Mouse (Mus musculus) v-Abl transformed pro-B cells (cell line): ENCODE measurements around the gene Pdha1.

Source experiments
- in situ Hi-C, 2 experiments: fragments of 400-800 bp; cut with MboI; formaldehyde crosslinking; loops; one replicate each; pipeline ENCODE4 v1.15.1; 2025; ENCODE audit not compliant: unreplicated experiment in 2 of 2

Pdha1 gene

DNA sequence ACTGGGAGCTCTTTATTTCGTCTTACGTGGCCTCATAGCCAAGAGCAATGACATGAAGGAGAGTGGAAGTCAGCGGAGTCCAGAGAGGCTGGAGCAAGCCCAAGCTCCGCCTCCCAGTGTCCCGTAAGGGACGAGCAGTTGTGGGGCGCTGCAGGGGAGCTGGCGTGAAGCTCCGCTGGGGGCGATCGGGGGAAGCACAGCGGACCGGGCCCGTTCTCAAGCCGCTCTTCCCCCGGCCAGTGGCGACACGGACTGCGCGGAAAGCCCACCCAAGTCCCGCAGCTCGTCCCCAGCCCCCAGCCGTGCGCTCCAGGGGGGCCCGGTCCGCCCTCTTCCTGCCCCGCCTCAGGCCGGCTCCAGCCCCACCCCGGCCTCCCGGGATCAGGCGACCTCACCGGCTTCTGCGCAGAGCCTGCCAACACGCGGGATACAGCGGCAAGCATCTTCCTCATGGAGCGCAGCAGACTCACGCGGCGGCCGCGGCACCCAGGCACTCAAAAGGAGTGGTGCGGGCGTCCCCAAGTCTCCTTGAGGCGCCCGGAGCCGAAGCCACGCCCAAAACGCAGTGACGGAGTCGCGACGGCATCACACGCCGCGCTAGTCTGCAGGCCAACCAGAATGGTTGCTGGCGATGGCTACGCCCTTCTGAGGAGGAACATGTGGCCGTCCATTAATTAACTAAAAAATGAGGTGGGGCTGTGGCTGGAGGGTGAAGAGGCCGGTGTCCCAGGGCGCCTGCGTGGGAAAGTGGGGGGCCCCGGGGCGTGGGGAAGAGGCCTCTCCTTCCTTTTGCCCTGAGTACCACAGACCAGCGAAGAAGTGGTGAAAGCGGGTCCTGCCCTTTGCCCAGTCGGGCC lies at the start of gene Pdha1:
Gene Pdha1, minus strand, starts transcription at position 553 of the 857 bp plus-strand sequence.
- in situ Hi-C loops, result no loop called here

DNA sequence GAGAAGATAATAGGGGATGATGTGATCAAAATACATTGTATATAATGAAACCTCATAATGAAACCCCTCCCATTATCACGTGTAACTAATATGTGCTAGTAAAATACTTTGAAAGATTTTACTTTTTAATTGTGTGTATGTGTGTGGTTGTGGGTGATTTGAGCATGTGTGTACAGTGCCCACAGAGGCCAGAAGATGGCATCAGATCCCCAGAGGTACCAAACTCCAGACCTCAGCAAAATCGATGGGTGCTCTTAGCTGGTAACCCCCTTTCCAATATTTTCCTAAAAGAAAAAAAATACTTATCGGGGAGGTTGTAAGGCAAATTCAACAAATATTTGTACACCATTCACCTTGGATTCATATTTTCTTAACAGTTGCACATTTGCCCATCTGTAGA lies 40.8 kb upstream of the Pdha1 start:
- in situ Hi-C loops, result loop anchor here (5.0 to 25.0 kb wide), 3 partner anchors 258 to 853 kb away; no protein-coding TSS in a partner anchor

DNA sequence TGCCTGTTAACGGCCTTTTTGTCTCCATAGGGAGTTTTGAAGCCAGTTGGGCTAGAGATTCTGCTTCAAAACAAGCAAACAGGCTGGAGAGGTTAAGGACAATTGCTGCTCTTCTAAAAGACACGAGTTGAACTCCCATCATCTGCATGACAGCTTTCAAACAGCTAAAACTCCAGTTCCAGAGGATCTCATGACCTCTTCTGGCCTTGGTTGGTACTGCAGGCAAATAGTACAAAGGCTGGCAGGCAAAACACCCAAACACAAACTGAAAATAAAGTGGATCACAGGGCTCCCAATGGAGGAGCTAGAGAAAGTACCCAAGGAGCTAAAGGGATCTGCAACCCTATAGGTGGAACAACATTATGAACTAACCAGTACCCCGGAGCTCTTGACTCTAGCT lies 31.9 kb upstream of the Pdha1 start:
- in situ Hi-C loops, result loop anchor here in 1 of 2 experiments (5.0 kb wide), 1 partner anchor 198 kb away; no protein-coding TSS in a partner anchor

DNA sequence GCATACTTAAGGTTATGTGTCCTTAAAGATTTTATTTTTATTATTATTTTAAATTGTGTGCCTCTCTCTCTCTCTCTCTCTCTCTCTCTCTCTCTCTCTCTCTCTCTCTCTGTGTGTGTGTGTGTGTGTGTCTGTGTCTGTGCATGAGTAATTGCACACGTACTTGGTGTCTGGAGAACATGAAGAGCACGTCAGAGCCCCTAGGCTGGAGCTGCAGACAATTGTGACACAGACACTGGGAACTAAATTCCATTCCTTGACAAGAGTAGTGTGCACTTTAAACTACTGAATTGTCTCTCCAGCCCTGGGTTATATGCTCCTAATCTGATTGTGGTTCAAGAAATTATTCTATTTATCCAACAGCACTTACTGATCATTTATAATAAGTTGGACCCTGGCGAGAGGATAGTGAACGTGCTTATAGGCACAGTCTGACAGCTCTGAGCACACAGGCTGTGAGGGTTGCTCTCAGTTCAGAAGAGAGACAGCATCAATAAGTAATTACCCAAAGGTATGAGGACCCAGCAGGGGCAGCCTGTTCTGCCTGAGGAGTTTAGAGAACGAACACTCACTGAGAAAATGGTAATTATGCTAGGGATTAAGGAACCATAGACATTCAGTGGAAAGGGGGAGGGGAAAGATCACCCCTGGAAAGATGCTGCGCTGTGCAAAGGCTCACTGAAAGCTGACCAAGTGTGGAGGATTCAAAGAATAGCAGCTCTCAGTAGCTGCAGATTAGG lies 28.2 kb upstream of the Pdha1 start:
- in situ Hi-C loops, result loop anchor here (5.0 to 10.0 kb wide), 2 partner anchors 49 to 192 kb away; no protein-coding TSS in a partner anchor

DNA sequence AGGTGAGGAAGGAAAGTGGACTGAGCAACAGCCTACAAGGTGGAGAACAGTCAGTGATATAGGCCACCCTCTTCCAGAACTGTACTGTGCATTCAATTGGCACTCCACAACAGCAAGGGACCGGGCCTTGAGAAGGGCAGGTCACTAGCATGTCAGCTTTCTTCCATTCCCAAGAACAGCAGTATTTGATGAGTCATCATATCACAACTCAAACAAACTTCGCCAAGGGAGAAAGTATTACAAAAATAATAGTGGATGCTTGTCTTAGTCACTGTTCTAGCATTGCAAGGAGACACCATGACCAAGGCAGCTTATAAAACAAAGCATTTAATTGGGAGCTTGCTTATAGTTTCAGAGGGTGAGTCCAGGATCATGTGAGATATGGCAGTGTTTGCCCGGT lies 26.0 kb upstream of the Pdha1 start:
- in situ Hi-C loops, result loop anchor here in 1 of 2 experiments (10.0 kb wide), 1 partner anchor 189 kb away; no protein-coding TSS in a partner anchor

DNA sequence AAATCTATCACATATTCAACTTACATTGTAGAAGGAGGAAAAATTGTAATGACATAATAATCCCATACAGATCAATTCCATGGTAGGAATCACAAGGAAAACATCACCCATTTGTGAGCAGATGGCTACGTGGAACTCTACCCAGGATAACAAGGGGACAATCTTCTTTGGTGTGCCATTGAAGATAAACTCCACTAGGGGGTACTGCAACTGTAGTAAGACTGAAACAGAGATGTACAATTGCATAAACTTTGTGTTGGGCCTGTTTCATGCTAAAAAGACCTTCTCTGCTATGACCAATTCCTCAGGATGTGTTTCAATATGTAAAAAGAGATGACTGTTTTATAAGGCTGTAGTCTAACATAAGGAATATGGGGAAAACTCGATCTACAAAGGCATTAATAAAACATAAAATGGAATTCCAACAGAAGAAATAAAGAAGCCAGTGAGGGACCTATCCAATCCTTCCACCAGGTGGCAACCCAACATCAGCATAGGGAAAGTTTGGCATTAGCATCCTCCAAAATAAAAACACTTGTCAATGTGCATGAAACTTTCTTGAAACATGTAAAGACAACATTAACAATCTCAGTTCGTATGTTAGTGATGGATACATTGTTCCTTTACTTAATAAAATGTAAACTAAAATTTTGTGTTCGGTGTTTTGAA lies 15.1 kb upstream of the Pdha1 start:
- in situ Hi-C loops, result no loop called here

DNA sequence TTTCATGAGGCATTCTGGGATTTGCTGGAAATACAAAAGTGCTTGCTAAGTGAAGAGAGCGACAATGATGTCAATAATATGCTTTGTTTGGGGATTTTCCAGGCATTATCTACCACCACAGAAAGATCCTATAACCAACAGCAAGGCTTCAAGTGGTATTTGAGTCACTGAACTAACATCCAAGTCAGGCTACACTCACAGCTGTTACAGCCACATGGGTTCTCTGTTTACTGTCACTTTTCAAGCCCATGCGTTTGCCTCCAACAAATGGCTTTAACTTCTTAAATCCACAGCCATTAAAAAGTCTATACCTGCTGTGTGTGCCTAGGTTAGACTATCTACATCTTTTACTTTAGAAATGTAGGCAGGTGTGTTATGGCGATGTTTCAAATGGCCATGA lies 10.6 kb upstream of the Pdha1 start:
- in situ Hi-C loops, result no loop called here

DNA sequence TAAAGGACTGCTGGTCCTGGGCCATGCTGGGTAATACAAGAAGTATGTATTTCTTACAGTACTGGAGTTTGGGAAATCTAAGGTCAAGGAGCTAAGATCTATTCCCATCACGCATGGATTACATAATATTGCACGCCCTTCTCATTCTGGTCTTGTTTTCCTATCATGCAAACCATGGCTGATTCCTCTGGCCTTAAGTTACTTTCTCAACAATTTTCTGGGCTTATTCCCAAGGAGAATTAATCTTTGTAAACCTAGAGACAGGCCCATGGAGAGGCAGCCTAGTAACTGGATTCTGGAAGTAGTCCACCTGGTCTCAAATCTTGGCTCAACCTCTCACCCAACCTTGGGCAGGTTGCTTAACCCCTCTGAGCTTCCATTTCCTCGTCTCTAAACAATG lies 9.2 kb upstream of the Pdha1 start:
- in situ Hi-C loops, result no loop called here

DNA sequence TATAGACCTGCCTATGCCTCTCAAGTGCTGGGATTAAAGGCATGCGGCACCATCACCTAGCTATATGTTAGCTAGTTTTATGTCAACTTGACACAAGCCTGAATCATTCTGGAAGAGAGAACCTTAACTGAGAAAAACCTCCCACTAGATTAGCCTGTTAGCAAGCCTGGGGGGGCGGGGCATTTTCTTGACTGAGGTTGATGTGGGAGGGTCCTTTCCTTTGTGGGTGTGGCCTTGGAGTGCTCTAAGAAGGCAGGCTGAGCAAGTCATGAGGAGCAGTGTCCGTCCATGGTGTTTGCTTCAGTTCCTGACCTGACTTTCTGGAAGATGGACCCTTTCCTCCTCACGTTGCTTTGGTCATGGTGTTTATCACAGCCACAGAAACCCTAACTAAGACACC lies 8.6 kb upstream of the Pdha1 start:
- in situ Hi-C loops, result no loop called here

DNA sequence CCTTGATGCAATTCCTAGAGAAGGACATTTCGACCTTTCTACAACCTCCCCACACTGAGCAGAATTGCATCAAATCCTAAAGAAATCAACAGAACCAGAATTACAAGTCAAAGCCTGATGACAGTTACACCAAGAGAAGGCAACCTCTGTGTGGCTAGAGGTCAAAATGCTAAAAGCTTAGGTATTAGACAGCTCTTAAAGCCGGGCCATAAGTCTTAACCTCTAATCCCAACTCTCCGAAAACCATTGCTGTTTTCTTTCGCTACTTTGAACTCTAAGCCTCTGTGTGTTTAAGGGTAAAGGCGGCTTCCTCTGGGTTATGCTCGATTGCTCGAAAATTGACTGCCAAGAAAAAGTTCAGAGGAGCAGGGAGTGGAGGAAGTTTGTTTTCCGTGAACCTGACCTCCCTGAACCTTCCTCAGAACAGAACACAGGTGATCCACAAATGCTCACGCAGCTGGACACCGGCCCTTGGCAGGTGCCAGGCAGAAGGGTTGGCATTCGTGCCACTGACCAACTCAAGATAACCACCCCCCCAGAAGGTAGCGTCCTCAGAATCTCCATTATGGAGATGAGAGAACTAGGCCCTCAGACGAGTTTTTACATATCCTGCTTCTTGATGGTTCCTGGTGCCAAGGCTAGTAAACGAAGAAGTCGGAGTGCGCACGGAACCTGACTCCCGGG lies 894 bp downstream of the Pdha1 start:
- in situ Hi-C loops, result no loop called here

DNA sequence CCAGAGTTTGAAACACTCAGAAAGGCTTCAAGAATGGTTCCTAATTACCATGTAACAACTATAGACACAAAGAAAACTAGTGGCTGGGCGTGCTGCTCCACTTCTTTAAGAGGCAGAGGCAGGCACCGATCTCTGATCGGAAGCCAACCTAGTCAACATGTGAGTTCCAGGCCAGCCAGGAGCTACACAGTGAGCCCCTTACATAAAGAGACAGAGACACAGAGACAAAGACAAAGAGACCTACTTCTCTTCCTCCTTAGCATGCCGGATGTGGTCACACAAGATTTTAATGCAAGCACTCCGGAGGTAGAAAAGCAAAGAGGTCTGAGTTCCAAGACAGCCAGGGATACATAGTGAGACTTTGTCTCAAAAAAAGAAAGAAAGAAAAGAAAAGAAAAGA lies 2.1 kb downstream of the Pdha1 start:
- in situ Hi-C loops, result no loop called here

DNA sequence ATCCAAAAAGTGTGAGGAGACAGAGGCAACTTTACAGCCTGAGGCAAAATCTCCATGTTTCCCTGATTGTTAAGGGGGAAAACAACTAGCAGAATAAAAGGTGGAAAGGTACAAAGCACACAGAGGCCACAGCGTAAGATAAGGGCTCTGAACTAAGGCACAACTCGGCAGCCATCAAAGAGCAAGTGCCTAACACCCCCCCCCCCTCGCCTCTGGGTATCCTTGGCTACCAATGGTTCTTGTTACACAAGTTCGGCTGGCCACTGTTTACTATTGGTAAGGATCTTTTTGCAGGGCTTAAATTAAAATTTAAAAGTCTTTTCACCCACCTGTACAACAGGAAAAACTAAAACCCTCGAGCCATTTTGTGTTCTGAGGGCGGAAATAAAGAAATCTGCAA lies 2.5 kb downstream of the Pdha1 start:
- in situ Hi-C loops, result no loop called here

DNA sequence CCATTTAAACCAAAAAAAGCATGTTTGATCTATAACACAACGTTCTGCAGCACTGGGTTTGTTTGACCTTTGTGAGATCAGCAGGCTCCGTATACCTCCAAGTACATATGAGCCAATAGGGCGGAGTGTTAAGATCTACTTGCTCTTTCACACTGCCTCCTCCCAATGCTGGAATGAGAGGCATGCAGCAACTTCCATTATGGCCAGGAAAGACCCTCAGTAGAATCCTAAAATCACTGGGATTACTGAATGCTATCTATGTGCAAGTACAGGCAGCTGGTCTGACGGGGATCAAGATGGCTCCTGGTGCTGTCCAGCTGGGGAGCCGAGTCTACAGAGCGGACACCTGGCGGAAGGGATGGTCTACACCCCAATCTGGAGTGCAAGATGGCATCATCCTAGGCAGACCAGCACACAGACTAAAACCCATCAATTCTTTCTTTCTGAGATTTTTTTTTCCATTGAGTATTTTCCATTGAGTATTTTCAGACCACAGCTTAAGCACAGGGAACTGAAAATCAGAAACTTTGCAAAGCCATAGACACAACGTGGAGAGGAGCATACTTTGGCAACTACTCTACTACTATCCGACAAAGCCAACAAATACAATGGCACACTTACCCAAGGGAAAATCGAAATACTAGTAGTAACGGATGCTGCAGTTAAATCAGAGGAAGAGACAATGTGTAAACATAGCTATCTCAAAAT lies 3.9 kb downstream of the Pdha1 start:
- in situ Hi-C loops, result no loop called here

DNA sequence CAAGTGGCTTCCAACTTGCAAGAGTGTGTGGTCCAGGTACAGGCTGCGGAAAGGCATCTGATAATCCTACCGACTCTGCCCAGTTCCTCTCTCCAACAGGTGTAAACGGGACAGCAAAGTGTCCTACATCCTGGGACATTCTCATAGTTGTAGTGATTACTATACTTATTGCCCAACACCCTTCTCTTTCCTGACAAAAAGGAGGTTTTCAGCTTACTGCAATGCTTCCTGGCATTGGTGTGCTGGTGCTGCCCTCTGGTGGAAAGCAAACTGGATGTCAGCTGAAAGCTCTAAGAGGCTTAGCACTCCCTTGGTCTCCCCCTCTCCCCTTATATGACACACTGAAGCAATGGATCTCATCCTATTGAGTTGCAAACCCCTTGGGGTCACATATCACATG lies 21.6 kb downstream of the Pdha1 start:
- in situ Hi-C loops, result loop anchor here (5.0 to 25.0 kb wide), 6 partner anchors 51 to 672 kb away; partner anchors contain the start of gene Sh3kbp1 (in 1 of the 2)

DNA sequence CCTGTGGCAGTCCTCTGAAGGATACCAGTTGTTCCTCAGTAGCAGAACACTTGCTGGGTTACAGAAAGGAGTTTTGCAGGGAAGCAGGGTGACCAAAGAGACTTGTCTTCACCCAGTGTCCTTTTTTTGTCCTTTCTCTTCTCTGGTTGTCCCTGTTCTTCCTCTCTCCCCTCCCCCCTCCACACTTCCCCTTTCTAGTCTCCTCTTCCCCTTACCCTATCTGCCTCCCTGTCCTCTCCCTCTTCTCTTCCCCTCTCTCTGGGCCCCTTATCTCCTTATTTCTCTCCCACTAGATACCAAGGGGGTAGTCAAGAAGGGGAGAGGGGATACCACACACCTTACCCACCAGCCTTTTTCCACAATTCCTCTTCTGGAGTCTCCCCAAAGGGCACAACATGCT lies 22.1 kb downstream of the Pdha1 start:
- in situ Hi-C loops, result loop anchor here (5.0 to 25.0 kb wide), 6 partner anchors 51 to 671 kb away; partner anchors contain the start of gene Sh3kbp1 (in 1 of the 2)

DNA sequence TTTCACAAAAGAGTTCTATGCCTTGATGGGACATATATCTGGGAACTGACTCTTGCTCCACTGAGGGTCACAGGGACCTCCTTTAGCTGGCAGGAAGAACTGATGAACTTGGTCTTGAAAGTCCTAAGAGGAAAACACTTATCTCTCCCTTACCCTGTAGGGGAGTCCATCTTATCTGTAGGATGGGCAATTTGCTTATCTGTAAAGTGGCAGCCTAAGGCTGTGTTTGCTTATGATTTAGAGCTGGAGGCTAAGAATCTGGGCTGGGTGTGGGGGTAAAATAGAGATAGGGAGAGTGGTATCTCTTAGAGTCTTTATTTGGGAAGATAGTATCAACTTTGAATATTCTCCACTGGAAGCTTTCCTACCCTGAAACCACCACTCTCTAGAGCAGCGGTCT lies 24.4 kb downstream of the Pdha1 start:
- in situ Hi-C loops, result loop anchor here (10.0 to 25.0 kb wide), 3 partner anchors 139 to 669 kb away; no protein-coding TSS in a partner anchor

DNA sequence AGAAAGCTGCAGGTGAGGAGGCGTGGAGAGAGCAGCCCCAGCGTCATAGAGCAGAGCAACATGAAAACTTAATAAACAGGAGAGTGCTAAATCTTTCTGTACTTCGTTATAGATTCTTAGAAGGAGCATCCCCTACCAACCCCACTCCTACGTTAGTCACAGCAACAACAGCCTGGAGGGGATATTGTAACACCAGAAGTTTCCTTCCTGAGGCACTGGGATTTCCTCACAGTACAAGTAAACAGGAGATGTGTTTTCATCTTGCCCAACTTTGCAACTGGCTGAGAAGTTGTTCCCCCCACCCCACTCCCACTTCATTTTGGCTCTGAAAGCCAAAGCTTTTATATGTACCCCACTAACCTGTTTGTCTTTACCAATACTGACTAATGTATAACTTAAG lies 30.4 kb downstream of the Pdha1 start:
- in situ Hi-C loops, result loop anchor here in 1 of 2 experiments (25.0 kb wide), 1 partner anchor 621 kb away; no protein-coding TSS in a partner anchor

DNA sequence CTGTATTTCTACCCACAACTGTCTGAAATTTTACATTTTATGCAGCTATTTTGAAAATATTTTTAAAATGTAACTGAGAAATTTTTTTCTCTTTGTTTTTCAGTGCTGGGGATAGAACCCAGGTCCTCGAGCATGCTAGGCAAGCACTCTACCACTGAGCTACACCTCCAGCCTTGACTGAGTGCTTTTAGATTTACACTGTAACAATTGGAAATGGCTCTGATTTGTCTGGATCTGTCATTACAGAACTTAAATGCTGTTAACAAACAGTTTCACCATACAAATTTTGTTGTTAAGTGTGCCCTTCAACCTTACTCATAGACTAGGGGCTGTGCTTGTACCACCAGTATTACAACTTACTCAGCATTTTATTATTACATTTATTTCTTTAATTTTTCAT lies 46.2 kb downstream of the Pdha1 start:
- in situ Hi-C loops, result no loop called here
